Mouse (Mus musculus): Measurements from ENCODE around the gene Nyx. TPM values are rescaled to one million over a fixed set of nuclear protein-coding genes. Genes with fewer than 3 reads are reported as not detected.

Nyx gene
- total and polyA plus RNA-seq, 3 experiments = 0.11 to 0.31 TPM; not detected in 1

DNA sequence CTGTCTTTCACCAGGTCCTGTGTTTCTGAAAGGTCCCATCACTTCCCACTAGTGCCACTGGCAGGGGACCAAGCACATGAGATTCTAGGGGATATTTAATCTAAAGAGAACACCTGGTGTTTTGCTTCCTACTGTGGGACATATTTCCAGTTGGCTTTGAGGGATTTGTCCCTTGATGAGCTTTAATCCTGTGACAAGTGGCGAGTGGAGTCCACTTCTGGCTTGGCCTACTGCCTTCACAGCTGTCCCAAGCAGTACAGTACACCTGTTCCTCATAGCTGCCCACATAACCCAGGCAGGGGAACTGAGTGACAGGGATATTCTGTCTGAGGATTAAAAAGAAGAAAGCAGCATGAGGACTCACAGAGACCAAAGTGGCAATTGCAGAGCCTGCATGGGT is 9.5 kb downstream of the Nyx start:
- H3K27me3 ChIP-seq (ENCODE audit: control insufficient read depth in 1 of 2, insufficient read depth in 2 of 2, low read length in 2 of 2) = no peaks in the 10 kb centered on the region
- TF ChIP-seq TCF12 (IDR thresholded peaks at IDR 0.05; ENCODE audit: low read depth, low read length) (peak; percentile 57; the same call in 1 of the 2 replicates), MAX (IDR thresholded peaks at IDR 0.05; ENCODE audit: low read length) (0 out of 2 replicates have a peak, but pooled peaks have one; percentile 13), CHD2 (IDR thresholded peaks at IDR 0.05; ENCODE audit: low read length) (no peak), EP300 (IDR thresholded peaks at IDR 0.05; ENCODE audit: low read depth in 1 of 2, low read length in 2 of 2) (peak in 1 of 2 experiments; percentile 44; a peak in 1 of 4 replicates), BHLHE40 (IDR thresholded peaks at IDR 0.05; ENCODE audit: borderline replicate concordance, low read depth, low read length) (0 out of 2 replicates have a peak, but pooled peaks have one; percentile 22), ETS1 (IDR thresholded peaks at IDR 0.05; ENCODE audit: low read depth, low read length) (0 out of 2 replicates have a peak, but pooled peaks have one; percentile 52), HCFC1 (IDR thresholded peaks at IDR 0.05; ENCODE audit: low read depth, low read length) (no peak), TAL1 (IDR thresholded peaks at IDR 0.05; ENCODE audit: low read length) (peak; percentile 32; the same call in 1 of the 2 replicates)
- peaks cover 18 to 34% of the 10 kb centered on the region in 2 experiments for H3K4me1 ChIP-seq (ENCODE audit: control insufficient read depth in 1 of 2, insufficient read depth in 2 of 2, low read length in 2 of 2)
- no peaks in the 10 kb centered on the region for H3K9me3 ChIP-seq (replicated peaks; ENCODE audit: insufficient read depth, low read length)
- H3K4me3 ChIP-seq (ENCODE audit: control insufficient read depth in 1 of 2, insufficient read depth in 1 of 2, low read depth in 2 of 2, low read length in 2 of 2) = no peak overlapping the region
- no peak overlapping the region for H3K9ac ChIP-seq (ENCODE audit: control insufficient read depth, low read depth, low read length, poor library complexity, severe bottlenecking)
- H3K27ac ChIP-seq (ENCODE audit: control insufficient read depth, low read depth, low read length) = no peak overlapping the region
- no peaks in the 10 kb centered on the region; the same call in 1 of the 2 replicates for H3K79me2 ChIP-seq (ENCODE audit: control insufficient read depth, insufficient read depth, low read length, poor library complexity)
- peak; percentile 37 for DNase-seq (ENCODE audit: low read depth, low spot score)
- peaks cover 0 to 23% of the 10 kb centered on the region in 2 experiments; a peak in 2 of 4 replicates for H3K36me3 ChIP-seq (ENCODE audit: control insufficient read depth in 1 of 2, insufficient read depth in 2 of 2, low read length in 2 of 2)

DNA sequence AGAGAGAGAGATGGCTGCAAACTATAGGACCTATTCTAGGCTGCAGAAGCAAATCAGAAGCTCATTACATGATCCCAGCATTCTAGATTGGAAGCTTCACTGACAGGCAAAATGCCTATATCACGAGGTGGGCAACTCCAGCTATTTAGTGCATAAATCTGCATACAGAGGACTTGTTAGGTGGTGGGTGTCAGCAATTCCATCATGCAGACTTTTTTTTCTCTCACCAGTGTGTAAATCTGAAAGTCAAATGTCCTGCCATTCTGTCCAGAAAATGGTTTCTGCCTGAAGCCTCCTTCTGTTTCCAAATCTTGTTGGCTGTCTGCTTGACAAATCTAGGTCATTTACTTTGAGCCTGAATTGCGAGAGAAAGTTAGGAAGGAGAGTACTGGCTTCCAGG is 11.7 kb downstream of the Nyx start:
- TF ChIP-seq EP300 (IDR thresholded peaks at IDR 0.05; ENCODE audit: low read depth in 1 of 2, low read length in 2 of 2) (no peak), RCOR1 (IDR thresholded peaks at IDR 0.05; ENCODE audit: low read depth, low read length) (no peak), RAD21 (IDR thresholded peaks at IDR 0.05; ENCODE audit: low read depth, low read length) (no peak), SMC3 (IDR thresholded peaks at IDR 0.05; ENCODE audit: low read depth, low read length) (no peak), NELFE (IDR thresholded peaks at IDR 0.05; ENCODE audit: low read depth, low read length) (no peak), UBTF (IDR thresholded peaks at IDR 0.05; ENCODE audit: borderline replicate concordance, insufficient read depth, low read depth, low read length) (no peak), USF2 (IDR thresholded peaks at IDR 0.05; ENCODE audit: borderline replicate concordance in 1 of 2, insufficient read depth in 1 of 2, low read depth in 1 of 2, low read length in 2 of 2) (no peak), MYC (IDR thresholded peaks at IDR 0.05; ENCODE audit: low read depth, low read length) (no peak), MXI1 (IDR thresholded peaks at IDR 0.05; ENCODE audit: low read depth, low read length) (no peak), SIN3A (IDR thresholded peaks at IDR 0.05; ENCODE audit: low read length) (no peak), GABPA (IDR thresholded peaks at IDR 0.05; ENCODE audit: low read depth, low read length) (no peak), MAZ (IDR thresholded peaks at IDR 0.05; ENCODE audit: low read depth, low read length) (no peak), TAL1 (IDR thresholded peaks at IDR 0.05; ENCODE audit: low read length) (no peak), POLR2AphosphoS2 (IDR thresholded peaks at IDR 0.05; ENCODE audit: low read length) (no peak), POLR2A (IDR thresholded peaks at IDR 0.05; ENCODE audit: control insufficient read depth in 1 of 2, insufficient read depth in 1 of 2, low read depth in 1 of 2, low read length in 2 of 2, poor library complexity in 1 of 2) (no peak), USF1 (IDR thresholded peaks at IDR 0.05; ENCODE audit: low read depth, low read length) (no peak), ZC3H11A (IDR thresholded peaks at IDR 0.05; ENCODE audit: low read depth, low read length) (no peak)
- Histone ChIP-seq H3K79me2 (ENCODE audit: control insufficient read depth, insufficient read depth, low read length, poor library complexity) (no peaks in the 10 kb centered on the region; the same call in 1 of the 2 replicates), H3K4me1 (ENCODE audit: control insufficient read depth in 1 of 2, insufficient read depth in 2 of 2, low read length in 2 of 2) (peaks cover 16 to 25% of the 10 kb centered on the region in 2 experiments), H3K27me3 (ENCODE audit: control insufficient read depth in 1 of 2, insufficient read depth in 2 of 2, low read length in 2 of 2) (no peaks in the 10 kb centered on the region), H3K36me3 (ENCODE audit: control insufficient read depth in 1 of 2, insufficient read depth in 2 of 2, low read length in 2 of 2) (peaks cover 0 to 11% of the 10 kb centered on the region in 2 experiments; a peak in 2 of 4 replicates), H3K9me3 (replicated peaks; ENCODE audit: insufficient read depth, low read length) (no peaks in the 10 kb centered on the region), H3K9ac (ENCODE audit: control insufficient read depth, low read depth, low read length, poor library complexity, severe bottlenecking) (no peak overlapping the region), H3K27ac (ENCODE audit: control insufficient read depth, low read depth, low read length) (no peak overlapping the region), H3K4me3 (ENCODE audit: control insufficient read depth in 1 of 2, insufficient read depth in 1 of 2, low read depth in 2 of 2, low read length in 2 of 2) (no peak overlapping the region)
- DNase-seq (ENCODE audit: low read depth, low spot score) = no peak
